Comparison of ENCODE assay signal across 23 mouse cellular contexts in genomic region chr3:14764755-14765566, GRCm38 (mm10). TPM values are rescaled to one million over a fixed set of nuclear protein-coding genes. Genes with fewer than 3 reads are reported as not detected.
DNase-seq lines count a peak whose midpoint lies in the region; ATAC-seq and TF ChIP-seq lines count a peak whose summit lies in the region.
"Had no signal": no experiment of that assay in that cellular context is flagged by ENCODE, and none has a peak within 500 bp of the region (broad histone marks: within the 10 kb centered on the region; RNA-seq: fewer than 3 reads in every experiment).

No protein-coding gene starts in this region.

- peak; percentile 5 for DNase-seq in A20 (ENCODE audit: low read depth, low spot score)
- peak; percentile 69 for DNase-seq in MEL (ENCODE audit: low read depth, low spot score)
- no peak for DNase-seq in right cerebral cortex, postnatal 10 days (ENCODE audit: low spot score in 2 of 2)
- DNase-seq in layer of hippocampus, postnatal 14 days (ENCODE audit: low spot score in 2 of 2), result no peak
- DNase-seq: adrenal gland, adult 2 months; adrenal gland, postnatal 10 days; adrenal gland, postnatal 25 days; cerebellum, adult 11 months; cerebellum, adult 18-20 months; cerebellum, adult 8-10 months; cerebellum, adult 9-11 months; cerebellum, postnatal 14 days; cerebellum, postnatal 36 days; embryo, embryonic 11 days had no signal

- no peak overlapping the region for H3K27ac ChIP-seq in MEL (ENCODE audit: control insufficient read depth, low read depth, low read length)
- H3K27ac ChIP-seq: embryonic facial prominence, embryonic 13.5 days; embryonic facial prominence, embryonic 15.5 days; forebrain, embryonic 10.5 days; forebrain, embryonic 12.5 days had no signal

- H3K27me3 ChIP-seq in MEL (ENCODE audit: control insufficient read depth in 1 of 2, insufficient read depth in 2 of 2, low read length in 2 of 2), result no peaks in the 10 kb centered on the region
- H3K27me3 ChIP-seq: embryonic facial prominence, embryonic 13.5 days; embryonic facial prominence, embryonic 15.5 days; forebrain, embryonic 12.5 days had no signal

- H3K79me2 ChIP-seq in MEL (ENCODE audit: control insufficient read depth, insufficient read depth, low read length, poor library complexity), result no peaks in the 10 kb centered on the region

- peaks cover 0 to 33% of the 10 kb centered on the region in 2 experiments; a peak in 3 of 4 replicates for H3K36me3 ChIP-seq in MEL (ENCODE audit: control insufficient read depth in 1 of 2, insufficient read depth in 2 of 2, low read length in 2 of 2)
- H3K36me3 ChIP-seq: embryonic facial prominence, embryonic 13.5 days; embryonic facial prominence, embryonic 15.5 days; forebrain, embryonic 10.5 days; forebrain, embryonic 12.5 days had no signal

- H3K4me3 ChIP-seq in MEL (ENCODE audit: control insufficient read depth in 1 of 2, insufficient read depth in 1 of 2, low read depth in 2 of 2, low read length in 2 of 2), result no peak overlapping the region
- H3K4me3 ChIP-seq: embryonic facial prominence, embryonic 13.5 days; embryonic facial prominence, embryonic 15.5 days; erythroblast, embryonic 14.5 days; forebrain, embryonic 10.5 days; forebrain, embryonic 12.5 days had no signal

- peak in 1 of 3 experiments; percentile 17; a peak in 2 of 6 replicates for TF ChIP-seq CTCF in MEL (IDR thresholded peaks at IDR 0.05 in 2 of 3, conservative IDR thresholded peaks at IDR 0.05 in 1 of 3; ENCODE audit: control insufficient read depth in 1 of 3, insufficient read depth in 1 of 3, low read depth in 2 of 3, low read length in 3 of 3, poor library complexity in 1 of 3, severe bottlenecking in 1 of 3)

- no peaks in the 10 kb centered on the region for H3K9me3 ChIP-seq in MEL (replicated peaks; ENCODE audit: insufficient read depth, low read length)
- H3K9me3 ChIP-seq: embryonic facial prominence, embryonic 13.5 days; embryonic facial prominence, embryonic 15.5 days; forebrain, embryonic 10.5 days; forebrain, embryonic 12.5 days had no signal

- TF ChIP-seq EP300 in MEL (IDR thresholded peaks at IDR 0.05; ENCODE audit: low read depth in 1 of 2, low read length in 2 of 2), result 0 out of 4 replicates have a peak, but pooled peaks of 1 of the 2 experiments have one; percentile 3

- H3K9ac ChIP-seq in MEL (ENCODE audit: control insufficient read depth, low read depth, low read length, poor library complexity, severe bottlenecking), result no peak overlapping the region
- H3K9ac ChIP-seq: embryonic facial prominence, embryonic 13.5 days; embryonic facial prominence, embryonic 15.5 days; forebrain, embryonic 12.5 days had no signal

- no peaks in the 10 kb centered on the region for H3K4me1 ChIP-seq in MEL (ENCODE audit: control insufficient read depth in 1 of 2, insufficient read depth in 2 of 2, low read length in 2 of 2)
- H3K4me1 ChIP-seq: embryonic facial prominence, embryonic 13.5 days; embryonic facial prominence, embryonic 15.5 days; forebrain, embryonic 10.5 days; forebrain, embryonic 12.5 days had no signal

- peak; percentile 25 to 58; a peak in 2 of 4 replicates for TF ChIP-seq POLR2A in MEL (IDR thresholded peaks at IDR 0.05; ENCODE audit: control insufficient read depth in 1 of 2, insufficient read depth in 1 of 2, low read depth in 1 of 2, low read length in 2 of 2, poor library complexity in 1 of 2)

- ATAC-seq in megakaryocyte-erythroid progenitor cell, adult 5-6 weeks (replicated peaks; ENCODE audit: low FRiP score, low TSS enrichment, poor library complexity, severe bottlenecking), result peak; percentile 69
- ATAC-seq: forebrain, embryonic 14.5 days; forebrain, embryonic 16.5 days had no signal

- TF ChIP-seq RAD21 in MEL (IDR thresholded peaks at IDR 0.05; ENCODE audit: low read depth, low read length), result no peak

TF ChIP-seq in MEL, 35 proteins besides CTCF, POLR2A, EP300 and RAD21:
- TF ChIP-seq ZKSCAN1 (IDR thresholded peaks at IDR 0.05; ENCODE audit: low read depth, low read length), result no peak
- TF ChIP-seq KAT2A (conservative IDR thresholded peaks at IDR 0.05; ENCODE audit: low read depth, low read length), result no peak
- no peak for TF ChIP-seq CHD2 (IDR thresholded peaks at IDR 0.05; ENCODE audit: low read length)
- TF ChIP-seq POLR2AphosphoS5 (IDR thresholded peaks at IDR 0.05; ENCODE audit: borderline replicate concordance, low read depth, low read length), result peak; percentile 49; the same call in 1 of the 2 replicates
- TF ChIP-seq NELFE (IDR thresholded peaks at IDR 0.05; ENCODE audit: low read depth, low read length), result peak; percentile 35
- TF ChIP-seq TCF12 (IDR thresholded peaks at IDR 0.05; ENCODE audit: low read depth, low read length), result 0 out of 2 replicates have a peak, but pooled peaks have one; percentile 25
- no peak for TF ChIP-seq USF2 (IDR thresholded peaks at IDR 0.05; ENCODE audit: borderline replicate concordance in 1 of 2, insufficient read depth in 1 of 2, low read depth in 1 of 2, low read length in 2 of 2)
- TF ChIP-seq SIN3A (IDR thresholded peaks at IDR 0.05; ENCODE audit: low read length), result 0 out of 2 replicates have a peak, but pooled peaks have one; percentile 13
- TF ChIP-seq BHLHE40 (IDR thresholded peaks at IDR 0.05; ENCODE audit: borderline replicate concordance, low read depth, low read length), result 0 out of 2 replicates have a peak, but pooled peaks have one; percentile 41
- peak; percentile 53; the same call in 1 of the 2 replicates for TF ChIP-seq MEF2A (IDR thresholded peaks at IDR 0.05; ENCODE audit: extremely low read depth, insufficient replicate concordance, low read depth, low read length, poor library complexity, severe bottlenecking)
- TF ChIP-seq USF1 (IDR thresholded peaks at IDR 0.05; ENCODE audit: low read depth, low read length), result no peak
- TF ChIP-seq ETS1 (IDR thresholded peaks at IDR 0.05; ENCODE audit: low read depth, low read length), result 0 out of 2 replicates have a peak, but pooled peaks have one; percentile 23
- TF ChIP-seq MAZ (IDR thresholded peaks at IDR 0.05; ENCODE audit: low read depth, low read length), result 0 out of 2 replicates have a peak, but pooled peaks have one; percentile 21
- peak; percentile 58; the same call in 1 of the 2 replicates for TF ChIP-seq ZMIZ1 (IDR thresholded peaks at IDR 0.05; ENCODE audit: low read depth, low read length)
- peak; percentile 42; the same call in 1 of the 2 replicates for TF ChIP-seq MYB (IDR thresholded peaks at IDR 0.05; ENCODE audit: low read depth, low read length)
- TF ChIP-seq CHD1 (IDR thresholded peaks at IDR 0.05; ENCODE audit: low read depth, low read length), result no peak; the same call in 1 of the 2 replicates
- no peak for TF ChIP-seq TAL1 (IDR thresholded peaks at IDR 0.05; ENCODE audit: low read length)
- TF ChIP-seq MYC (IDR thresholded peaks at IDR 0.05; ENCODE audit: low read depth, low read length), result 0 out of 2 replicates have a peak, but pooled peaks have one; percentile 14
- TF ChIP-seq ELF1 (IDR thresholded peaks at IDR 0.05; ENCODE audit: low read depth, low read length), result no peak
- TF ChIP-seq SMC3 (IDR thresholded peaks at IDR 0.05; ENCODE audit: low read depth, low read length), result peak; percentile 15
- no peak for TF ChIP-seq UBTF (IDR thresholded peaks at IDR 0.05; ENCODE audit: borderline replicate concordance, insufficient read depth, low read depth, low read length)
- TF ChIP-seq POLR2AphosphoS2 (IDR thresholded peaks at IDR 0.05; ENCODE audit: low read length), result peak; percentile 94
- no peak for TF ChIP-seq ZC3H11A (IDR thresholded peaks at IDR 0.05; ENCODE audit: low read depth, low read length)
- TF ChIP-seq MAFK (IDR thresholded peaks at IDR 0.05; ENCODE audit: borderline replicate concordance, low read depth, low read length), result peak; percentile 32; the same call in 1 of the 2 replicates

RNA-seq across cellular contexts. Expression of gene Car1, which starts 43.2 kb away (rescaled TPM):
- total RNA-seq in MEL (2012; rRNA removed), result 3,564 and 4,374 TPM in 2 replicates
- 1,000 to 10,000 TPM; 1,720 to 6,361 TPM for polyA plus RNA-seq in MEL (2012; ENCODE audit: insufficient read depth in 1 of 2, insufficient read length in 2 of 2, low read depth in 1 of 2, low replicate concordance in 2 of 2, missing spikeins in 1 of 2)
- 4,691 and 4,861 TPM in 2 replicates for total RNA-seq in megakaryocyte-erythroid progenitor cell, adult 5-6 weeks (2014; fragmentation: Nextera tagmentation)
- 2,707 and 3,284 TPM in 2 replicates for total RNA-seq in megakaryocyte-erythroid progenitor cell, adult 5-6 weeks (2017)
- not detected for total RNA-seq in layer of hippocampus, postnatal 14 days (2021)
- total RNA-seq: adrenal gland, postnatal 25 days had no signal
- polyA plus RNA-seq: brain, embryonic 14.5 days; forebrain, embryonic 12.5 days; forebrain, embryonic 14.5 days; forebrain, embryonic 16.5 days had no signal

Comparison
In these comparisons a context has a peak if more than half of its experiments do, and no peak if none do; other contexts are left out.
1. DNase-seq: peak in A20 (single experiment) and MEL (single experiment); none in right cerebral cortex, postnatal 10 days (0 of 2) and layer of hippocampus, postnatal 14 days (0 of 2).
2. RNA of gene Car1, which starts 43.2 kb away (total RNA-seq): 2,707 to 4,861 TPM in megakaryocyte-erythroid progenitor cell, adult 5-6 weeks and 3,564 to 4,374 TPM in MEL; not detected in layer of hippocampus, postnatal 14 days; every median in the first group is over 1,000 times any median in the second.